Mouse (Mus musculus): ENCODE results near the gene Ccdc12.
A peak's percentile ranks its signal among the peaks of the same experiment; 100 is the strongest.

Ccdc12 gene

GRCm38 (mm10) chr9:110656249-110657221 lies at the start of gene Ccdc12:
Ccdc12 (plus strand) TSS chr9:110656503.
- peak; percentile 96 for DNase-seq (ENCODE audit: extremely low spot score, low spot score)

- no peak for DNase-seq (ENCODE audit: extremely low spot score, low spot score)
Measured at GRCm38 (mm10) chr9:110611471-110611870, 44.8 kb upstream of the Ccdc12 start.

GRCm38 (mm10) chr9:110617081-110617480 lies 39.2 kb upstream of the Ccdc12 start:
- no peak for DNase-seq (ENCODE audit: extremely low spot score, low spot score)

GRCm38 (mm10) chr9:110620180-110620579 lies 36.1 kb upstream of the Ccdc12 start:
- no peak for DNase-seq (ENCODE audit: extremely low spot score, low spot score)

- no peak for DNase-seq (ENCODE audit: extremely low spot score, low spot score)
Measured at GRCm38 (mm10) chr9:110620685-110621084, 35.6 kb upstream of the Ccdc12 start.

- DNase-seq (ENCODE audit: extremely low spot score, low spot score) = no peak
Measured at GRCm38 (mm10) chr9:110622621-110623219, 33.6 kb upstream of the Ccdc12 start.

- peak; percentile 24 for DNase-seq (ENCODE audit: extremely low spot score, low spot score)
Measured at GRCm38 (mm10) chr9:110623416-110624195, 32.7 kb upstream of the Ccdc12 start.

GRCm38 (mm10) chr9:110624361-110625166 lies 31.7 kb upstream of the Ccdc12 start, which contains the start of gene Nradd:
Nradd (minus strand) TSS chr9:110624452.
- DNase-seq (ENCODE audit: extremely low spot score, low spot score) = peak; percentile 93

- DNase-seq (ENCODE audit: extremely low spot score, low spot score) = no peak
Measured at GRCm38 (mm10) chr9:110625350-110625908, 30.9 kb upstream of the Ccdc12 start.

- DNase-seq (ENCODE audit: extremely low spot score, low spot score) = no peak
Measured at GRCm38 (mm10) chr9:110630171-110630570, 26.1 kb upstream of the Ccdc12 start.

GRCm38 (mm10) chr9:110631191-110631590 lies 25.1 kb upstream of the Ccdc12 start:
- peak; percentile 79 for DNase-seq (ENCODE audit: extremely low spot score, low spot score)

GRCm38 (mm10) chr9:110631651-110632275 lies 24.5 kb upstream of the Ccdc12 start:
- peak; percentile 48 for DNase-seq (ENCODE audit: extremely low spot score, low spot score)

- no peak for DNase-seq (ENCODE audit: extremely low spot score, low spot score)
Measured at GRCm38 (mm10) chr9:110632671-110633070, 23.6 kb upstream of the Ccdc12 start.

- DNase-seq (ENCODE audit: extremely low spot score, low spot score) = no peak
Measured at GRCm38 (mm10) chr9:110633882-110634281, 22.4 kb upstream of the Ccdc12 start.

GRCm38 (mm10) chr9:110635225-110635624 lies 21.1 kb upstream of the Ccdc12 start:
- DNase-seq (ENCODE audit: extremely low spot score, low spot score) = peak; percentile 95

- no peak for DNase-seq (ENCODE audit: extremely low spot score, low spot score)
Measured at GRCm38 (mm10) chr9:110638611-110639021, 17.7 kb upstream of the Ccdc12 start.

GRCm38 (mm10) chr9:110641006-110641405 lies 15.3 kb upstream of the Ccdc12 start:
- DNase-seq (ENCODE audit: extremely low spot score, low spot score) = no peak

GRCm38 (mm10) chr9:110642812-110643524 lies 13.3 kb upstream of the Ccdc12 start:
- no peak for DNase-seq (ENCODE audit: extremely low spot score, low spot score)

GRCm38 (mm10) chr9:110643787-110644186 lies 12.5 kb upstream of the Ccdc12 start:
- no peak for DNase-seq (ENCODE audit: extremely low spot score, low spot score)
